Mouse (Mus musculus) limb, embryonic 11.5 days (tissue): ENCODE data around the gene Ormdl3. TPM values are rescaled to one million over a fixed set of nuclear protein-coding genes. Genes with fewer than 3 reads are reported as not detected.
"Not testable (repeated sequence)": the region's sequence is repeated elsewhere in the genome, so short reads cannot be mapped to it uniquely, and the experiment has no call there.

Experiments
- ATAC-seq: fragments of 200-750 bp; cut with Nextera tagmentation; 2 replicates; pipeline ENCODE4 v1.8.0; 2017; ENCODE audit warnings: low read depth; ENCODE audit not compliant: insufficient number of reproducible peaks, low FRiP score, low TSS enrichment
- DNase-seq: peaks from one replicate; pipeline ENCODE4 v3.0.0-alpha.2; 2015; ENCODE audit warnings: low spot score
- H3K27ac ChIP-seq: fragments of 300-500 bp; sonication (generic); replicated peaks from 2 replicates; pipeline ENCODE4 v1.5.1; 2014; ENCODE audit warnings: low read depth, mild to moderate bottlenecking, low read length
- H3K27me3 ChIP-seq: fragments of 300-500 bp; sonication (generic); 2 replicates; pipeline ENCODE4 v1.6.1; 2014; ENCODE audit warnings: mild to moderate bottlenecking, low read length, mixed read lengths; ENCODE audit not compliant: control insufficient read depth, insufficient read depth
- H3K36me3 ChIP-seq: fragments of 300-500 bp; sonication (generic); 2 replicates; pipeline ENCODE4 v1.6.1; 2014; ENCODE audit warnings: mild to moderate bottlenecking, low read length, moderate library complexity, mixed read lengths; ENCODE audit not compliant: control insufficient read depth, insufficient read depth
- H3K4me1 ChIP-seq: fragments of 300-500 bp; sonication (generic); 2 replicates; pipeline ENCODE4 v1.6.1; 2014; ENCODE audit warnings: low read length, mixed read lengths; ENCODE audit not compliant: control insufficient read depth, insufficient read depth
- H3K4me2 ChIP-seq: fragments of 300-500 bp; sonication (generic); 2 replicates; pipeline ENCODE4 v1.6.1; 2014; ENCODE audit warnings: low read depth, mild to moderate bottlenecking, moderate library complexity; ENCODE audit not compliant: severe bottlenecking
- H3K4me3 ChIP-seq: fragments of 300-500 bp; sonication (generic); 2 replicates; pipeline ENCODE4 v1.5.1; 2014; ENCODE audit warnings: low read depth, low read length
- H3K9ac ChIP-seq: fragments of 300-500 bp; sonication (generic); 2 replicates; pipeline ENCODE4 v1.6.1; 2014; ENCODE audit warnings: mild to moderate bottlenecking, low read length
- H3K9me3 ChIP-seq: fragments of 300-500 bp; sonication (generic); 2 replicates; pipeline ENCODE4 v1.6.1; 2016; ENCODE audit warnings: low read length; ENCODE audit not compliant: control insufficient read depth
- WGBS: fragments of 180-500 bp; shearing (Covaris S2); extraction: QIAGEN DNeasy Blood & Tissue Kit; methylation state at CpG from one replicate; pipeline ENCODE4 v1.1.7; 2014; 5-methylcytosine and 5-hydroxymethylcytosine counted together
- polyA plus RNA-seq: library from polyadenylated mRNA; unstranded; fragments of >200 nt; fragmentation: Nextera tagmentation; extraction: Ambion mirVana; gene quantifications from 2 replicates; pipeline ENCODE4 v1.2.1, GENCODE M21; 2014

The Ormdl3 gene
- polyA plus RNA-seq, 1 experiment from 2014 or later: 9.6 TPM

DNA sequence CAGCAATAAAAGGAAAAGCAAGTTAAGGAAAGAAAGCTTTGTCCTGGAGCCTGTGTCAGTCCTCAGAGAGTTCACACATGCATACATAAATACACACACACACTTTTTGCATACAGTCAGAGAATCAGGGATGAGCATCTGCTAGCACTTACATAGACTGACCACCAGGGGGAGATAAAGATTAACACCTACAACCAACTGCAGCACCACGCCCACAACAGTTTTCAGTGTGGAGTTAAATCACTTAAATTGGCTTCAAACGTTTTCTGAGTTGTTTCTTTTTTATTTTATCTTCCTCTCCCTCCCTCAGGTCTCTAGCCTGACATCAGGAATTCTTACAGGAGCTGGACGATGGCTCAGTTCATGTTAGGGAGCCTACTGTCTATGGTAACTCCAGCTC lies 19.6 kb upstream of the Ormdl3 start:
- Histone ChIP-seq H3K4me1 (peaks cover 2% of the 10 kb centered on the region; the same call in 1 of the 2 replicates), H3K27me3 (no peaks in the 10 kb centered on the region), H3K9me3 (no peaks in the 10 kb centered on the region), H3K36me3 (no peaks in the 10 kb centered on the region), H3K4me3 (no peak overlapping the region), H3K27ac (no peak overlapping the region), H3K9ac (no peak overlapping the region), H3K4me2 (no peak overlapping the region)
- no peak for DNase-seq
- ATAC-seq: no peak
- 9% methylated on average over 3 of the region's 3 CpGs for WGBS

DNA sequence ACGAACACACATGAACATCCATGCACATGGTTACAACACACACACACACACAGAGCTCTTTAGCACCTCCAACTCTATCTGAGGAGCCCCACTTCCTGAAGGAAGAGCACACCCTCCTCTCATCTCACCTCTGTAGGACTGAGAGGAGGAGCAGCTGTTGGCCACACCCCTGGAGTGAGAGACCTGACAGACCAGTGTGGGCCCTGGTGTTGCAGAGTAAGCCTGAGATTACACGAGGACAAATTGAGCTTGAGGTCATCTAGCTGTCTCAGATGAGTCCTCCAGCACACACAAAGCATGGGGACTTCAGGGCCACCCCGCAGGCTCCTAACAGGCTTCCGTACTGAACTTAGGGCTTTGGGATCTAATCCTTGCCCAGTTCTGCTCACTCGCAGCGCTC lies 17.7 kb upstream of the Ormdl3 start:
- not testable (repeated sequence) for H3K4me3 ChIP-seq, H3K4me1 ChIP-seq, H3K4me2 ChIP-seq, DNase-seq, H3K27me3 ChIP-seq, H3K36me3 ChIP-seq, ATAC-seq, H3K9me3 ChIP-seq, H3K27ac ChIP-seq, H3K9ac ChIP-seq
- WGBS: 65% methylated on average over 6 of the region's 6 CpGs

DNA sequence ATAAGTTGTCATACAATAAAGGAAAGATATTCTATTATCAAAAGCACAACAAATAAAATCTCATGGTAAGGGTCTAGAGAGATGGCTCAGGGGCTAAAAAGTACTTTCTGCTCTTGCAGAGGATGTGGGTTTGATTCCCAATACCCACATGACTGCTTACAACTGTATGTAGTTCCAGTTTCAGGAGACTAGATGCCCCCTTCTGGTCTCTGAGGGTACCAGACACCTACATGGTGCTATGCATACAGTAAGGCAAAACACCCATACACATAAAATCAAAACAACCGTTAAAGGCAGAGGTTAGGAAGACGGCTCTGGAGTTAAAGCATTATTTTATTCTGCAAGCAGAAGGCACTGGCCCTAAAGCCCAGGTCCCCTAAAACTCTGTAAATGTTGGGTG lies 16.8 kb upstream of the Ormdl3 start:
- H3K4me2 ChIP-seq: no peak overlapping the region
- peaks cover 5% of the 10 kb centered on the region for H3K27me3 ChIP-seq
- H3K36me3 ChIP-seq: no peaks in the 10 kb centered on the region
- H3K9ac ChIP-seq: no peak overlapping the region
- 81% methylated on average over 2 of the region's 2 CpGs for WGBS
- no peak overlapping the region for H3K27ac ChIP-seq
- no peak for DNase-seq
- H3K9me3 ChIP-seq: no peaks in the 10 kb centered on the region
- H3K4me1 ChIP-seq: peaks cover 2% of the 10 kb centered on the region; the same call in 1 of the 2 replicates
- no peak overlapping the region for H3K4me3 ChIP-seq
- ATAC-seq: no peak

DNA sequence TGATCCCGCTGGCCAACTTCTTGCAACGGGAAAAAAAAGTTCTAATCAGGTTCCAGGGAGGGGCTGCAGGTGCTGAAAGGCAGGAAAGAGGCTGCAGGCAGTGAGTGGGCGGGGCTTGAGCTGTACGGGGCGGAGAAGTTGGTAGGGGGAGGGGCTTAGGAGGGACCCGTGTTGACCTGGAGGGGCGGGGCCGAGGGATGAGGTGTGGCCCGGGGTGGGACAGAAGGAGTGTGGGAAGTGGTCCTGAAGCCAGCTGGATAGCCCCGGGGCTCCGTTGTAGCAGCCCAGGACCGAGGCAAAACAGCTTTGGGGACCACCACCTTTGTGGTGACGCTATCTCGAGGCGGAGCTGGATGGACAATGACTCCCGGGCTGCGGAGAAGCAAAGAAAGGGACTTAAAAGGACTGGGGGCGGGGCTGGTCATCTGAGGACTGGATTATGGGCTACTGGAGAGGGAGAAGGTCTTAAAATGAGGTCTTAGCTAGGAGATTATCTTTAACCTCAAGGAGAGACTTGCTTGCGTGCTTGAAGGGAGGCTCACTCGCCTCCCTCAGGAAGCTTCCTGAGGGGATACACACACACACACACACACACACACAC lies 15.0 kb upstream of the Ormdl3 start:
- Histone ChIP-seq H3K36me3 (no peaks in the 10 kb centered on the region), H3K27ac (no peak overlapping the region), H3K4me2 (peak overlapping the region; percentile 49), H3K9me3 (no peaks in the 10 kb centered on the region), H3K4me1 (peaks cover 2% of the 10 kb centered on the region; the same call in 1 of the 2 replicates), H3K9ac (peak overlapping the region; percentile 13; the same call in 1 of the 2 replicates), H3K4me3 (no peak overlapping the region; the same call in 1 of the 2 replicates), H3K27me3 (peaks cover 10% of the 10 kb centered on the region)
- peak; percentile 69 for DNase-seq
- ATAC-seq: no peak
- WGBS: under 1% methylated on average over 20 of the region's 20 CpGs

GRCm38 (mm10) chr11:98599291-98599690 lies 12.1 kb upstream of the Ormdl3 start:
- no peak overlapping the region for H3K4me3 ChIP-seq

GRCm38 (mm10) chr11:98598851-98599290 lies 11.7 kb upstream of the Ormdl3 start:
- H3K9ac ChIP-seq: no peak overlapping the region
- no peak overlapping the region for H3K4me2 ChIP-seq
- H3K9me3 ChIP-seq: no peaks in the 10 kb centered on the region
- DNase-seq (no peak), ATAC-seq (no peak)
- H3K27ac ChIP-seq: no peak overlapping the region
- H3K4me1 ChIP-seq: peaks cover 2% of the 10 kb centered on the region; the same call in 1 of the 2 replicates
- WGBS: 63% methylated on average over 18 of the region's 18 CpGs
- no peaks in the 10 kb centered on the region for H3K36me3 ChIP-seq
- no peak overlapping the region for H3K4me3 ChIP-seq
- peaks cover 10% of the 10 kb centered on the region for H3K27me3 ChIP-seq

More at GRCm38 (mm10) chr11:98599291-98599690, 12.1 kb upstream of the Ormdl3 start:
- DNase-seq (no peak), ATAC-seq (no peak)
- 28% methylated on average over 18 of the region's 18 CpGs for WGBS
- peaks cover 10% of the 10 kb centered on the region for H3K27me3 ChIP-seq
- H3K36me3 ChIP-seq: no peaks in the 10 kb centered on the region
- peaks cover 2% of the 10 kb centered on the region; the same call in 1 of the 2 replicates for H3K4me1 ChIP-seq
- H3K4me2 ChIP-seq: no peak overlapping the region
- H3K9me3 ChIP-seq: no peaks in the 10 kb centered on the region
- no peak overlapping the region for H3K27ac ChIP-seq
- no peak overlapping the region for H3K9ac ChIP-seq

- peaks cover 2% of the 10 kb centered on the region; the same call in 1 of the 2 replicates for H3K4me1 ChIP-seq
- H3K9me3 ChIP-seq: no peaks in the 10 kb centered on the region
- no peak for ATAC-seq
- peaks cover 10% of the 10 kb centered on the region for H3K27me3 ChIP-seq
- 0 out of 2 replicates have a peak within 1 kb of the TSS, but pooled peaks have one; percentile 2 for H3K9ac ChIP-seq
- no peak for DNase-seq
- no peaks in the 10 kb centered on the region for H3K36me3 ChIP-seq
- no peak within 1 kb of the TSS for H3K4me2 ChIP-seq
- no peak within 1 kb of the TSS for H3K27ac ChIP-seq
- H3K4me3 ChIP-seq: no peak within 1 kb of the TSS
- 88% methylated on average over 8 of the region's 8 CpGs for WGBS
Observed at GRCm38 (mm10) chr11:98597991-98598390, 10.8 kb upstream of the Ormdl3 start, which contains the start of gene Lrrc3c. Lrrc3c (plus strand) TSS chr11:98598291.

- Histone ChIP-seq H3K27ac (no peak overlapping the region), H3K9ac (no peak overlapping the region), H3K36me3 (no peaks in the 10 kb centered on the region), H3K4me3 (no peak overlapping the region), H3K4me1 (peaks cover 2% of the 10 kb centered on the region; the same call in 1 of the 2 replicates), H3K27me3 (peaks cover 10% of the 10 kb centered on the region), H3K4me2 (no peak overlapping the region), H3K9me3 (no peaks in the 10 kb centered on the region)
- DNase-seq (peak; percentile 75), ATAC-seq (no peak)
- 45% methylated on average over 5 of the region's 6 CpGs for whole genome bisulfite sequencing
Observed at GRCm38 (mm10) chr11:98597363-98597762, 10.2 kb upstream of the Ormdl3 start.
